Mouse (Mus musculus): ENCODE measurements around the gene Yif1b. TPM values are rescaled to one million over a fixed set of nuclear protein-coding genes. Genes with fewer than 3 reads are reported as not detected.

The Yif1b gene
- total and polyA plus RNA-seq, 3 experiments = 94.8 to 143 TPM; not detected in 1

- no peaks in the 10 kb centered on the region for H3K27me3 ChIP-seq (ENCODE audit: control insufficient read depth in 1 of 2, insufficient read depth in 2 of 2, low read length in 2 of 2)
- H3K9me3 ChIP-seq (replicated peaks; ENCODE audit: insufficient read depth, low read length) = no peaks in the 10 kb centered on the region
- H3K79me2 ChIP-seq (ENCODE audit: control insufficient read depth, insufficient read depth, low read length, poor library complexity) = no peaks in the 10 kb centered on the region
- H3K4me3 ChIP-seq (ENCODE audit: control insufficient read depth in 1 of 2, insufficient read depth in 1 of 2, low read depth in 2 of 2, low read length in 2 of 2) = no peak overlapping the region
- TF ChIP-seq UBTF (IDR thresholded peaks at IDR 0.05; ENCODE audit: borderline replicate concordance, insufficient read depth, low read depth, low read length) = no peak
- no peak for TF ChIP-seq BHLHE40 (IDR thresholded peaks at IDR 0.05; ENCODE audit: borderline replicate concordance, low read depth, low read length)
- TF ChIP-seq ZNF384 (IDR thresholded peaks at IDR 0.05; ENCODE audit: low read depth, low read length) = no peak
- TF ChIP-seq ZMIZ1 (IDR thresholded peaks at IDR 0.05; ENCODE audit: low read depth, low read length) = no peak
- TF ChIP-seq JUND (IDR thresholded peaks at IDR 0.05; ENCODE audit: low read depth, low read length) = no peak
- TF ChIP-seq RCOR1 (IDR thresholded peaks at IDR 0.05; ENCODE audit: low read depth, low read length) = no peak
- TF ChIP-seq ELF1 (IDR thresholded peaks at IDR 0.05; ENCODE audit: low read depth, low read length) = no peak
- no peak for TF ChIP-seq TBP (IDR thresholded peaks at IDR 0.05; ENCODE audit: low read depth, low read length)
- TF ChIP-seq USF1 (IDR thresholded peaks at IDR 0.05; ENCODE audit: low read depth, low read length) = no peak
- no peak for TF ChIP-seq MAX (IDR thresholded peaks at IDR 0.05; ENCODE audit: low read length)
- no peak for TF ChIP-seq EP300 (IDR thresholded peaks at IDR 0.05; ENCODE audit: low read depth in 1 of 2, low read length in 2 of 2)
- no peaks in the 10 kb centered on the region; a peak in 1 of 4 replicates for H3K36me3 ChIP-seq (ENCODE audit: control insufficient read depth in 1 of 2, insufficient read depth in 2 of 2, low read length in 2 of 2)
- no peak for DNase-seq (ENCODE audit: low read depth, low spot score)
- no peak overlapping the region for H3K9ac ChIP-seq (ENCODE audit: control insufficient read depth, low read depth, low read length, poor library complexity, severe bottlenecking)
- no peaks in the 10 kb centered on the region; a peak in 1 of 4 replicates for H3K4me1 ChIP-seq (ENCODE audit: control insufficient read depth in 1 of 2, insufficient read depth in 2 of 2, low read length in 2 of 2)
- no peak overlapping the region for H3K27ac ChIP-seq (ENCODE audit: control insufficient read depth, low read depth, low read length)
Observed at GRCm38 (mm10) chr7:29251166-29251565, 13.0 kb downstream of the Yif1b start.

- H3K4me1 ChIP-seq (ENCODE audit: control insufficient read depth in 1 of 2, insufficient read depth in 2 of 2, low read length in 2 of 2) = no peaks in the 10 kb centered on the region; a peak in 1 of 4 replicates
- DNase-seq (ENCODE audit: low read depth, low spot score) = peak; percentile 31
- no peaks in the 10 kb centered on the region for H3K9me3 ChIP-seq (replicated peaks; ENCODE audit: insufficient read depth, low read length)
- TF ChIP-seq TBP (IDR thresholded peaks at IDR 0.05; ENCODE audit: low read depth, low read length) (no peak), MAX (IDR thresholded peaks at IDR 0.05; ENCODE audit: low read length) (no peak), MAZ (IDR thresholded peaks at IDR 0.05; ENCODE audit: low read depth, low read length) (no peak), ZC3H11A (IDR thresholded peaks at IDR 0.05; ENCODE audit: low read depth, low read length) (no peak), ELF1 (IDR thresholded peaks at IDR 0.05; ENCODE audit: low read depth, low read length) (no peak), TCF12 (IDR thresholded peaks at IDR 0.05; ENCODE audit: low read depth, low read length) (no peak), ZMIZ1 (IDR thresholded peaks at IDR 0.05; ENCODE audit: low read depth, low read length) (no peak), SIN3A (IDR thresholded peaks at IDR 0.05; ENCODE audit: low read length) (no peak), POLR2AphosphoS5 (IDR thresholded peaks at IDR 0.05; ENCODE audit: borderline replicate concordance, low read depth, low read length) (no peak), CTCF (IDR thresholded peaks at IDR 0.05 in 2 of 3, conservative IDR thresholded peaks at IDR 0.05 in 1 of 3; ENCODE audit: control insufficient read depth in 1 of 3, insufficient read depth in 1 of 3, low read depth in 2 of 3, low read length in 3 of 3, poor library complexity in 1 of 3, severe bottlenecking in 1 of 3) (no peak), SMC3 (IDR thresholded peaks at IDR 0.05; ENCODE audit: low read depth, low read length) (no peak), KAT2A (conservative IDR thresholded peaks at IDR 0.05; ENCODE audit: low read depth, low read length) (no peak)
- no peaks in the 10 kb centered on the region; a peak in 2 of 4 replicates for H3K36me3 ChIP-seq (ENCODE audit: control insufficient read depth in 1 of 2, insufficient read depth in 2 of 2, low read length in 2 of 2)
- H3K27me3 ChIP-seq (ENCODE audit: control insufficient read depth in 1 of 2, insufficient read depth in 2 of 2, low read length in 2 of 2) = no peaks in the 10 kb centered on the region
- H3K9ac ChIP-seq (ENCODE audit: control insufficient read depth, low read depth, low read length, poor library complexity, severe bottlenecking) = no peak overlapping the region
- no peak overlapping the region for H3K4me3 ChIP-seq (ENCODE audit: control insufficient read depth in 1 of 2, insufficient read depth in 1 of 2, low read depth in 2 of 2, low read length in 2 of 2)
- no peaks in the 10 kb centered on the region for H3K79me2 ChIP-seq (ENCODE audit: control insufficient read depth, insufficient read depth, low read length, poor library complexity)
- no peak overlapping the region for H3K27ac ChIP-seq (ENCODE audit: control insufficient read depth, low read depth, low read length)
Observed at GRCm38 (mm10) chr7:29253842-29254241, 15.7 kb downstream of the Yif1b start.
